Mouse (Mus musculus): Measurements from ENCODE around the gene H2al1e. TPM values are rescaled to one million over a fixed set of nuclear protein-coding genes. Genes with fewer than 3 reads are reported as not detected.

H2al1e gene
- total RNA-seq, 2 experiments from 2014 or later = not detected

GRCm38 (mm10) chrX:11361261-11361660, 49.5 kb downstream of the H2al1e start:
- no peak for ATAC-seq (replicated peaks; ENCODE audit: low FRiP score, poor library complexity, severe bottlenecking)

Other genes with a start within 250 kb of the H2al1e start
- gene H2al1a, start 12.7 kb upstream of the H2al1e start, total RNA-seq (2015; ENCODE audit: low replicate concordance) = not detected in 2 replicates
- not detected in 2 replicates for gene H2al1a, start 12.7 kb upstream of the H2al1e start, total RNA-seq (2017; ENCODE audit: low replicate concordance)
- gene H2al1b, start 9.5 kb upstream of the H2al1e start, total RNA-seq (2015; ENCODE audit: low replicate concordance) = not detected in 2 replicates
- 3.3 TPM in 1 of 2 replicates, not detected in the other for gene H2al1b, start 9.5 kb upstream of the H2al1e start, total RNA-seq (2017; ENCODE audit: low replicate concordance)
- gene H2al1c, start 6.3 kb upstream of the H2al1e start, total RNA-seq (2015; ENCODE audit: low replicate concordance) = not detected in 2 replicates
- not detected in 2 replicates for gene H2al1c, start 6.3 kb upstream of the H2al1e start, total RNA-seq (2017; ENCODE audit: low replicate concordance)
- not detected in 2 replicates for gene H2al1d, start 3.1 kb upstream of the H2al1e start, total RNA-seq (2015; ENCODE audit: low replicate concordance)
- not detected in 2 replicates for gene H2al1d, start 3.1 kb upstream of the H2al1e start, total RNA-seq (2017; ENCODE audit: low replicate concordance)
- gene H2al1f, start 3.2 kb downstream of the H2al1e start, total RNA-seq (2015; ENCODE audit: low replicate concordance) = not detected in 2 replicates
- gene H2al1f, start 3.2 kb downstream of the H2al1e start, total RNA-seq (2017; ENCODE audit: low replicate concordance) = not detected in 2 replicates
- not detected in 2 replicates for gene H2al1g, start 6.3 kb downstream of the H2al1e start, total RNA-seq (2015; ENCODE audit: low replicate concordance)
- not detected in 2 replicates for gene H2al1g, start 6.3 kb downstream of the H2al1e start, total RNA-seq (2017; ENCODE audit: low replicate concordance)
- not detected in 2 replicates for gene H2al1h, start 9.6 kb downstream of the H2al1e start, total RNA-seq (2015; ENCODE audit: low replicate concordance)
- not detected in 2 replicates for gene H2al1h, start 9.6 kb downstream of the H2al1e start, total RNA-seq (2017; ENCODE audit: low replicate concordance)
- gene H2al1i, start 12.7 kb downstream of the H2al1e start, total RNA-seq (2015; ENCODE audit: low replicate concordance) = not detected in 2 replicates
- gene H2al1i, start 12.7 kb downstream of the H2al1e start, total RNA-seq (2017; ENCODE audit: low replicate concordance) = not detected in 2 replicates
- not detected in 2 replicates for gene H2al1j, start 15.9 kb downstream of the H2al1e start, total RNA-seq (2015; ENCODE audit: low replicate concordance)
- gene H2al1j, start 15.9 kb downstream of the H2al1e start, total RNA-seq (2017; ENCODE audit: low replicate concordance) = not detected in 2 replicates

All from erythroblast, adult 5-6 weeks (primary cell).